Mouse (Mus musculus) brain, embryonic 14.5 days (tissue): Measurements from ENCODE around the gene Gm11020.

Experiments
- CTCF ChIP-seq: fragments of 200-500 bp; IDR thresholded peaks from 2 replicates; pipeline ENCODE4 v1.5.1; 2012; ENCODE audit warnings: inconsistent platforms, mild to moderate bottlenecking, moderate library complexity, borderline replicate concordance; ENCODE audit not compliant: insufficient read depth, insufficient read length; ENCODE audit errors: extremely low read depth
- POLR2A ChIP-seq: fragments of 200-500 bp; IDR thresholded peaks from 2 replicates; pipeline ENCODE4 v1.6.1; 2012; ENCODE audit warnings: mild to moderate bottlenecking, inconsistent platforms, borderline replicate concordance; ENCODE audit not compliant: poor library complexity, insufficient read depth, insufficient read length, severe bottlenecking; ENCODE audit errors: extremely low read depth

DNA sequence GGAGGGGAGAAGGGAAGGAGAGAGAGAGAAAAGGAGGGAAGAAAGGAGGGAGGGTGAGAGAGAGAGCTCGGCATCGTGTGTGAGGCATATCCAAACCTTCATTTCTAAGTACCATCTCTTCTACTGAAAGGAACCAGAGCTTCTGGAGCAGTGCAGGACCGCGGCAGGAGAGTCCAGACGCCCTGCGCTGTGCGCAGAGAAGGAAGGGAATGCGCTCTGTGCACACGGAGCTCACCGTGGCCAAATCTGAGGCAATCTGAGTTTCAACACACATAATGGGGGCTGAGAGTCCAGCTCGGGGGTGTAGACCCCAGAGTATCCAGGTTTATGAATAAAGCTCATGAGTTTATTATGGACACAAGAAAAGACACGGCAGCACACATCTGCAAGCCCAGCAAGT, 48.2 kb downstream of the Gm11020 start:
- TF ChIP-seq CTCF (no peak), POLR2A (no peak)
